Comparison of ENCODE assay signal across 19 mouse cellular contexts in genomic region chr10:21847931-21848670, GRCm38 (mm10). TPM values are rescaled to one million over a fixed set of nuclear protein-coding genes. Genes with fewer than 3 reads are reported as not detected.
A peak's percentile ranks its signal among the peaks of the same experiment; 100 is the strongest.
DNase-seq lines count a peak whose midpoint lies in the region; ATAC-seq and TF ChIP-seq lines count a peak whose summit lies in the region.
"Had no signal": no experiment of that assay in that cellular context is flagged by ENCODE, and none has a peak within 500 bp of the region (broad histone marks: within the 10 kb centered on the region; RNA-seq: fewer than 3 reads in every experiment).

No protein-coding gene starts in this region.

- peaks cover 1% of the 10 kb centered on the region; the same call in 1 of the 2 replicates for H3K4me1 ChIP-seq in embryonic facial prominence, embryonic 14.5 days (ENCODE audit: control insufficient read depth, insufficient read depth, low read length)
- H3K4me1 ChIP-seq in embryonic facial prominence, embryonic 10.5 days: peaks cover 10% of the 10 kb centered on the region; the same call in 1 of the 2 replicates
- H3K4me1 ChIP-seq in kidney, adult 2 months (ENCODE audit: control insufficient read depth, insufficient read depth, low read length): no peaks in the 10 kb centered on the region
- H3K4me1 ChIP-seq in intestine, embryonic 15.5 days (replicated peaks): no peaks in the 10 kb centered on the region
- no peaks in the 10 kb centered on the region for H3K4me1 ChIP-seq in stomach, postnatal 0 days (replicated peaks; ENCODE audit: control insufficient read depth, insufficient read depth)
- no peaks in the 10 kb centered on the region; the same call in 1 of the 2 replicates for H3K4me1 ChIP-seq in cerebellum, adult 2 months (ENCODE audit: control insufficient read depth, insufficient read depth, low read length)
- no peaks in the 10 kb centered on the region for H3K4me1 ChIP-seq in limb, embryonic 10.5 days
- H3K4me1 ChIP-seq: liver, embryonic 12.5 days had no signal

- no peak for TF ChIP-seq CTCF in kidney, adult 2 months (conservative IDR thresholded peaks at IDR 0.05; ENCODE audit: insufficient read depth, insufficient read length, low read depth, low read length)
- no peak for TF ChIP-seq CTCF in stomach, postnatal 0 days (IDR thresholded peaks at IDR 0.05; ENCODE audit: low read depth)
- TF ChIP-seq CTCF in cerebellum, adult 2 months (IDR thresholded peaks at IDR 0.05; ENCODE audit: borderline replicate concordance, insufficient read depth, low read depth, low read length): no peak

- no peak overlapping the region for H3K4me3 ChIP-seq in embryonic facial prominence, embryonic 14.5 days (ENCODE audit: low read depth, low read length)
- H3K4me3 ChIP-seq in embryonic facial prominence, embryonic 10.5 days: no peak overlapping the region
- no peak overlapping the region for H3K4me3 ChIP-seq in kidney, adult 2 months (ENCODE audit: insufficient read depth, low read depth, low read length)
- no peak overlapping the region for H3K4me3 ChIP-seq in intestine, embryonic 15.5 days (replicated peaks)
- H3K4me3 ChIP-seq in stomach, postnatal 0 days (ENCODE audit: low read depth, low read length): no peak overlapping the region
- H3K4me3 ChIP-seq in cerebellum, adult 2 months (replicated peaks; ENCODE audit: insufficient read depth, low read depth, low read length): no peak overlapping the region
- H3K4me3 ChIP-seq in limb, embryonic 10.5 days: no peak overlapping the region
- H3K4me3 ChIP-seq: embryonic facial prominence, embryonic 13.5 days; forebrain, embryonic 10.5 days; limb, embryonic 12.5 days; liver, embryonic 12.5 days had no signal

- peak overlapping the region; percentile 19; the same call in 1 of the 2 replicates for H3K27ac ChIP-seq in embryonic facial prominence, embryonic 14.5 days (replicated peaks; ENCODE audit: low read depth, low read length)
- no peak overlapping the region for H3K27ac ChIP-seq in embryonic facial prominence, embryonic 10.5 days (replicated peaks)
- peak overlapping the region; percentile 12; the same call in 1 of the 2 replicates for H3K27ac ChIP-seq in kidney, adult 2 months (ENCODE audit: insufficient read depth, low read depth, low read length)
- no peak overlapping the region for H3K27ac ChIP-seq in intestine, embryonic 15.5 days
- H3K27ac ChIP-seq in stomach, postnatal 0 days (replicated peaks): peak overlapping the region; percentile 85
- H3K27ac ChIP-seq in cerebellum, adult 2 months (ENCODE audit: insufficient read depth, low read length): no peak overlapping the region
- no peak overlapping the region for H3K27ac ChIP-seq in limb, embryonic 10.5 days
- H3K27ac ChIP-seq: forebrain, embryonic 10.5 days; liver, embryonic 12.5 days; macrophage had no signal

- peak; percentile 80 for TF ChIP-seq EP300 in stomach, postnatal 0 days (optimal IDR thresholded peaks at IDR 0.05)

- H3K9me3 ChIP-seq in embryonic facial prominence, embryonic 14.5 days (ENCODE audit: control insufficient read depth, low read length): no peaks in the 10 kb centered on the region
- no peaks in the 10 kb centered on the region for H3K9me3 ChIP-seq in embryonic facial prominence, embryonic 10.5 days
- H3K9me3 ChIP-seq in intestine, embryonic 15.5 days: no peaks in the 10 kb centered on the region
- no peaks in the 10 kb centered on the region for H3K9me3 ChIP-seq in stomach, postnatal 0 days (ENCODE audit: control insufficient read depth, low read length)
- no peaks in the 10 kb centered on the region for H3K9me3 ChIP-seq in limb, embryonic 10.5 days (replicated peaks)
- H3K9me3 ChIP-seq: embryonic facial prominence, embryonic 13.5 days; forebrain, embryonic 10.5 days; limb, embryonic 12.5 days; liver, embryonic 12.5 days had no signal

- no peak overlapping the region for H3K9ac ChIP-seq in embryonic facial prominence, embryonic 14.5 days (ENCODE audit: low read depth, low read length)
- no peak overlapping the region for H3K9ac ChIP-seq in intestine, embryonic 15.5 days
- H3K9ac ChIP-seq in stomach, postnatal 0 days (ENCODE audit: low read length): no peak overlapping the region
- H3K9ac ChIP-seq: embryonic facial prominence, embryonic 13.5 days; limb, embryonic 12.5 days; liver, embryonic 12.5 days had no signal

- no peak for DNase-seq in embryonic facial prominence, embryonic 14.5 days (ENCODE audit: low spot score)
- no peak for DNase-seq in embryonic facial prominence, embryonic 10.5 days (ENCODE audit: low spot score)
- no peak for DNase-seq in kidney, adult 2 months
- no peak for DNase-seq in kidney, adult 9 months
- peak; percentile 18 for DNase-seq in stomach, postnatal 0 days (ENCODE audit: low spot score)
- no peak for DNase-seq in cerebellum, adult 2 months
- DNase-seq in limb, embryonic 10.5 days (ENCODE audit: low spot score): no peak
- DNase-seq: cerebellum, postnatal 10 days; gastrocnemius, postnatal 10 days; right cerebral cortex, postnatal 4 days; thymus, adult 2 months had no signal

- H3K36me3 ChIP-seq in embryonic facial prominence, embryonic 14.5 days (ENCODE audit: control insufficient read depth, insufficient read depth, low read length): no peaks in the 10 kb centered on the region
- no peaks in the 10 kb centered on the region for H3K36me3 ChIP-seq in embryonic facial prominence, embryonic 10.5 days (replicated peaks)
- H3K36me3 ChIP-seq in kidney, adult 2 months (ENCODE audit: control insufficient read depth, insufficient read depth, low read length): no peaks in the 10 kb centered on the region
- H3K36me3 ChIP-seq in intestine, embryonic 15.5 days: no peaks in the 10 kb centered on the region
- H3K36me3 ChIP-seq in stomach, postnatal 0 days (ENCODE audit: control insufficient read depth, insufficient read depth, low read length): no peaks in the 10 kb centered on the region
- no peaks in the 10 kb centered on the region for H3K36me3 ChIP-seq in limb, embryonic 10.5 days
- H3K36me3 ChIP-seq: embryonic facial prominence, embryonic 13.5 days; forebrain, embryonic 10.5 days; limb, embryonic 12.5 days; liver, embryonic 12.5 days had no signal

- ATAC-seq in embryonic facial prominence, embryonic 14.5 days (ENCODE audit: low read depth): no peak
- 0 out of 2 replicates have a peak, but pooled peaks have one; percentile 34 for ATAC-seq in intestine, embryonic 15.5 days
- ATAC-seq in stomach, postnatal 0 days (ENCODE audit: low FRiP score, low TSS enrichment): peak; percentile 30; the same call in 1 of the 2 replicates
- ATAC-seq: hindbrain, embryonic 16.5 days; liver, embryonic 12.5 days had no signal

- no peak overlapping the region for H3K4me2 ChIP-seq in embryonic facial prominence, embryonic 14.5 days (ENCODE audit: low read depth, low read length)
- H3K4me2 ChIP-seq in intestine, embryonic 15.5 days (replicated peaks): no peak overlapping the region
- no peak overlapping the region for H3K4me2 ChIP-seq in stomach, postnatal 0 days (replicated peaks; ENCODE audit: low read depth)
- H3K4me2 ChIP-seq: embryonic facial prominence, embryonic 13.5 days; limb, embryonic 12.5 days; liver, embryonic 12.5 days; midbrain, embryonic 11.5 days had no signal

- WGBS in embryonic facial prominence, embryonic 14.5 days: 74% methylated on average over 16 of the region's 16 CpGs
- WGBS in embryonic facial prominence, embryonic 10.5 days: 72% methylated on average over 16 of the region's 16 CpGs
- 75% methylated on average over 16 of the region's 16 CpGs for WGBS in kidney, adult 2 months
- 71% methylated on average over 16 of the region's 16 CpGs for WGBS in intestine, embryonic 15.5 days
- WGBS in stomach, postnatal 0 days: 63% methylated on average over 16 of the region's 16 CpGs
- 86% methylated on average over 16 of the region's 16 CpGs for WGBS in cerebellum, adult 2 months
- WGBS in limb, embryonic 10.5 days: 87% methylated on average over 16 of the region's 16 CpGs

- no peaks in the 10 kb centered on the region for H3K27me3 ChIP-seq in embryonic facial prominence, embryonic 14.5 days (replicated peaks; ENCODE audit: control insufficient read depth, insufficient read depth, low read length)
- H3K27me3 ChIP-seq in embryonic facial prominence, embryonic 10.5 days (replicated peaks; ENCODE audit: low read depth, poor library complexity, severe bottlenecking): no peaks in the 10 kb centered on the region
- H3K27me3 ChIP-seq in kidney, adult 2 months (replicated peaks; ENCODE audit: control insufficient read depth, insufficient read depth, low read length): no peaks in the 10 kb centered on the region
- H3K27me3 ChIP-seq in intestine, embryonic 15.5 days (replicated peaks): no peaks in the 10 kb centered on the region
- no peaks in the 10 kb centered on the region for H3K27me3 ChIP-seq in stomach, postnatal 0 days (ENCODE audit: control insufficient read depth, insufficient read depth, low read length)
- H3K27me3 ChIP-seq in cerebellum, adult 2 months (ENCODE audit: control insufficient read depth, insufficient read depth, low read length): no peaks in the 10 kb centered on the region
- no peaks in the 10 kb centered on the region for H3K27me3 ChIP-seq in limb, embryonic 10.5 days (ENCODE audit: low read depth, poor library complexity, severe bottlenecking)
- H3K27me3 ChIP-seq: embryonic facial prominence, embryonic 13.5 days; limb, embryonic 12.5 days; liver, embryonic 12.5 days had no signal

- no peak for TF ChIP-seq POLR2A in kidney, adult 2 months (IDR thresholded peaks at IDR 0.05; ENCODE audit: low read depth, low read length)
- TF ChIP-seq POLR2A in cerebellum, adult 2 months (IDR thresholded peaks at IDR 0.05; ENCODE audit: borderline replicate concordance, insufficient read depth, low read length): no peak

RNA-seq across cellular contexts. Expression of gene Sgk1, which starts 33.9 kb away (rescaled TPM):
- polyA plus RNA-seq in embryonic facial prominence, embryonic 14.5 days (2014; fragmentation: Nextera tagmentation; extraction: Ambion mirVana): 31.5 and 33.8 TPM in 2 replicates
- polyA plus RNA-seq in embryonic facial prominence, embryonic 10.5 days (2016; fragmentation: Nextera tagmentation; extraction: Ambion mirVana): 18.7 and 23.3 TPM in 2 replicates
- polyA plus RNA-seq in kidney, adult 2 months (2012; rRNA removed): 73.3 and 76.5 TPM in 2 replicates
- polyA plus RNA-seq in intestine, embryonic 15.5 days (2015; fragmentation: Nextera tagmentation; extraction: Ambion mirVana): 30.6 and 36.7 TPM in 2 replicates
- 60.0 and 73.1 TPM in 2 replicates for polyA plus RNA-seq in stomach, postnatal 0 days (2015; fragmentation: Nextera tagmentation; extraction: Ambion mirVana)
- polyA plus RNA-seq in cerebellum, adult 2 months (2012; rRNA removed): 40.4 and 56.6 TPM in 2 replicates
- polyA plus RNA-seq in limb, embryonic 10.5 days (2016; fragmentation: Nextera tagmentation; extraction: Ambion mirVana): 8.6 and 13.0 TPM in 2 replicates

Comparison
In these comparisons a context has a peak if more than half of its experiments do, and no peak if none do; other contexts are left out.
1. H3K27ac ChIP-seq: peak in embryonic facial prominence, embryonic 14.5 days (single experiment), kidney, adult 2 months (single experiment) and stomach, postnatal 0 days (single experiment); none in embryonic facial prominence, embryonic 10.5 days (single experiment), intestine, embryonic 15.5 days (single experiment), cerebellum, adult 2 months (single experiment) and limb, embryonic 10.5 days (single experiment).